Mouse (Mus musculus): Measurements from ENCODE around the gene Gbp8.
"Not testable (repeated sequence)": the region's sequence is repeated elsewhere in the genome, so short reads cannot be mapped to it uniquely, and the experiment has no call there.

DNA sequence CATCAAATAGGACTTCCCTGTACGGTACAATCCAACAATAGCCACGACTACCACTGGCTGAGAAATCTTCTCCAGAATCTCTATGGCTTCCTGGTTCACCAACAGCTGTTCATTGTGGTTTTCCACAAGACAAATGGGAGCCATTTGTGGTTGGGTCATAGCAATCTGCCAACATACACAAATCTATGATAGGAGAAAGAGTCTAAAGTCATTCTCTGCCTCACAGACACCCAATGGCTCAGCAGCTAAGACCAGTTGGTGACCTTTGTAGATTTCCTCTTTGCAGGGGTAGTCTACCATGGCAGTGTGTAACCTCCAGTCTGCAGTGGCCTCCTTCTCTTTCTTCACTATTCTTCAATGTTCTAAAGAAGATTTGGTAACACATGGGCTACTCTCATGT lies 33.7 kb downstream of the Gbp8 start:
- TF ChIP-seq CTCF (IDR thresholded peaks at IDR 0.05; ENCODE audit: borderline replicate concordance, insufficient read depth, low read depth, low read length); POLR2A (IDR thresholded peaks at IDR 0.05; ENCODE audit: borderline replicate concordance, insufficient read depth, low read length): not testable (repeated sequence)
